Mouse (Mus musculus) 3T3-L1 (cell line): ENCODE data around the gene Ogn.

Experiments
- DNase-seq: peaks from one replicate; pipeline ENCODE4 v3.0.0-alpha.2; 2015; ENCODE audit warnings: low read depth, low spot score

Gene Ogn

DNA sequence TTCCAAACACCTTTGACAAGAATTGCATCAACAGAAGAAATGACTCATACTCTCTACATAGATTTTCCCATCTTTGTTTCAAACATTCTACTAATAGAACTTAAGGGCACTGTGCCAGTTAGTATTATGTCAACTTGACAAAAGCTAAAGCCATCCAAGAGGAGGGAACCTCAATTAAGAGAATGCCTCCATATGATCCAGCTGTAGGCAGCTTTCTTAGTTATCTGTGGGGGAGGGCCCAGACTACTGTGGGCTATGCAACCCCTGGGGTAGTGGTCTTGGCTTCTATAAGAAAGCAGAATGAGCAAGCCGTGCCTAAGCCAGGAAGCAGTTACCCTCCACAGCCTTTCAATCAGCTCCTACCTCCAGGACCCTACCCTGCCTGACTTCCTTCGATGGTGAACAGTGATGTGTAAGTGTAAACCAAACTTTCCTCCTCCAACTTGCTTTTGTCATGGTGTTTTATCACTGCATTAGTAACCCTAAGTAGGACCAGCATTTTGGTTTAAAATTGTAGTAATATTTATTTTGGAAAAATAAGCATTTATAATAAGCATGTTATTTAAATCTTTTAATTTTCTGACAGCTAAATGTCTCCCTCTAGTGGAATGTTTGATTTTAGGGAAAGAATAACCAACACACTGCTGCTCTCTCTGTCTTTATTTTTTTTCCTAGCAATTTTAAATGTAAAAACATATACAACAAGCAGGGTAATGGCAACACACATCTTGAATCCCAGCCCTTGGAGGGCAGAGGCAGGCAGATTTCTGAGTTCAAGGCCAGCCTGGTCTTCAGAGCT is 37.1 kb downstream of the Ogn start:
- peak; percentile 82 for DNase-seq

DNA sequence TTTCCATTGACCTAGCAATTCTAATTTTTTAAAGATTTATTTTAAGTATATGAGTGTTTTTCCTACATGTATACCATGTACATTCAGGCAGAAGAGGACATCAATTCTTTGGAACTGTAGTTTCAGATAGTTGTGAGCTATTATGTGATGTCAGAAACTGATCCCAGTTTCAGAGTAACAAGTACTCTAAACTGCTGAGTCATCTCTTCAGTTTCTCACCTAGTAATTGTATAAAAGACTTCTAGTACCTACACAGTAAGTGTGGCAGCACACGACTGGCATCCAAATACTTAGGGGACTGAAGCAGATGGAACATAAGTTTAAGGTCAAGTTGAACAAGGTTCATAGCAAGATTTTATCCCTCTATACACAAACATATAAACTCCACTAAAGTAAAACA is 38.2 kb downstream of the Ogn start:
- DNase-seq, result no peak

DNA sequence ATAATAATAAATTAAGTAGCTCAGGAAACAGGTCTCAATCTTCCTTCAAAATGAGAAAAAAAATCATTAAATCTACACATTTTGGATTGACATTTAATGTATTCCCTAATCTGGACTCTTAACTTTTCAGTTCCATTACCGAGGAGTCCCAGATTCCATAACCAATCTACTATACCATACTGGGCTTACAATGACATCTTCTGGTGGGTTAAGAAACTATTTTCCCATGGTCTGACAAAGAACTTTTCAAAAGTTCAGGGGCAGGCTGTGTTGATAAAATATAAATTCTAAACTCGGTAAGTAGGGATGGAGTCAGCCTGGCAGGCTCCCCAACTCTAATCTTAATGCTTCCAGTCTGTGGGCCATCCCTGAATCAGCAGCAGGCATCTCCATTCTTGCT is 43.3 kb downstream of the Ogn start:
- DNase-seq, result peak; percentile 59

GRCm38 (mm10) chr13:49651781-49652351 is 44.0 kb downstream of the Ogn start:
- peak; percentile 26 for DNase-seq

DNA sequence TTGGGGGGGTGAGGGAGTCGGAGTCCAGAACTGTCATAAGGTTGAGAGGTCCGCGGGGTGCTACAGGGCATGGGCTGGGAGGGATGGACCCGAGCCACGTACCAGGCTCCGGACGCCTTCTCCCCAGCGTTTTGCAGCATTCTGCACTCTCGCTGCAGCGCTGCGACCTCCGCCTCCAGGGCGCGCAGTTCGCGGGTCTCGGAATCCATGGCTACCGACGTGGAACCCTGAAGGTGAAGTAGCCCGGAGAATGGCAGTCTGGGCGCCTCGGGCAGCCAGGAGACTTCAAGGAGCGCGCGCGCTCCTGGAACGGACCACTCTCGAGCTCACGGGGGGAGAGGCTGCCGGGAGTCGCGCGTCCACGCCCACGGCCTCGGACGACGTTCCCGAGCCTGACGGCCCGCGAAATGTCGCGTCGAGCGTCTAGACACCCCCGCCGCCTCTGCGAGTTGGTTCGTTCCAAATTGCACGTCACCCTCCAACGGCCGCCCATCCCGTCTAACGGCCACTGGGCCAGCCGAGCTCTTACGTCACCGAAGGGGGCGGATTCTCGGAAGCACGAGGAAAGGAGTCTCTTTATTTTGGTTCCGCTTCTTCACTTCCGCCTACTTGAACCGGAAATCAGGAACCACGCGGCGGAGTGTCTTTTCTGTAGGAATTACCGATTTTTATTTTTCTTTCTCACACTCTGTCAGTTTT is 44.8 kb downstream of the Ogn start, which contains the start of the genes Cenpp and Nol8:
Gene Cenpp, minus strand, starts transcription at position 305 of the 699 bp plus-strand sequence.
Gene Nol8, plus strand, starts transcription at position 598 of the 699 bp plus-strand sequence.
- DNase-seq, result peak; percentile 98

DNA sequence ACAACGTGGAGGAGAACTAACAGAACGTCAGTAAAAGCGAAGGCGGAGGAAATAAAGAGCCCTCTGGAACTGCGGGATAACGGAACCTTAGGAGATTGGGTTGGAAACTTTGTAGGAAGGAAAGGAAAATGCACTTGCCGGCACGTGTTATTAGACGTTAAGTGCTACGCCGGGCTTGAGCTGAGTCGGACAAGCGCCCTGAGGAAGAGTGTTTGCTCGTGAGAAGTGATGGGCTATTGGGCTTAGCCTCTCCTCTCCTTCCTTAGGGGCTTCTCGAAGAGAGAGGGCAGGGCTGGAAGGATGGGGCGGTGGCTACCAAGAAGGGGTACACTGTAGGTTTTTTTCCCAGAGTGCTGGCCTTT is 45.3 kb downstream of the Ogn start:
- no peak for DNase-seq
